Mouse (Mus musculus): ENCODE data around the gene Nsa2.

- TF ChIP-seq POLR2A (IDR thresholded peaks at IDR 0.05; ENCODE audit: low read depth, low read length): no peak
- TF ChIP-seq GABPA (IDR thresholded peaks at IDR 0.05; ENCODE audit: insufficient replicate concordance, low read depth, low read length): no peak
- TF ChIP-seq E2F4 (IDR thresholded peaks at IDR 0.05; ENCODE audit: insufficient replicate concordance, low read depth, low read length): no peak
- TF ChIP-seq PAX5 (IDR thresholded peaks at IDR 0.05; ENCODE audit: low read length): no peak
Observed at GRCm38 (mm10) chr13:97182821-97183220, 45.1 kb upstream of the Nsa2 start.

Measured in CH12.LX (cell line).